Mouse (Mus musculus): ENCODE measurements around the gene Lemd1. TPM values are rescaled to one million over a fixed set of nuclear protein-coding genes. Genes with fewer than 3 reads are reported as not detected.

Gene Lemd1
- polyA plus RNA-seq, 1 experiment from 2014 or later = 0.51 TPM

DNA sequence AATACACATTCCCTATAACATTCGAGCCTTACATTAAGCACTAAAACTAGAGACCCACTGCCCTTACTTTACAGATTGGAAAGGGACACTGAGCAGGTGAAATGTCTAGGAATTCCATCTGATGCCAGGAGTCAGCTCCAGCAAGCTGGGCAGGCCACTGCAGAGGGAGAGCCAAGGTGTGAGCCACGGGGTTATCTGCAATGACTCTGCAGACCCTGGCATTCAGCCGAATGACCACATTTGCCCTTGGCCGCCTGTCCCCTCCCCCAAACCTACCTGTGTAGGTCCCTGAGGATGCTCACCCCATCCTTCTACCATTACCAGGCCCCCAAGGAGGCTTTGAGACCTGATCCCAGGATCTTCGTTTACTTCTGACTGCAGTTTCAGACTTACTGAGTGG is 108.5 kb downstream of the Lemd1 start:
- Histone ChIP-seq H3K9me3 (replicated peaks) (no peaks in the 10 kb centered on the region), H3K4me3 (replicated peaks) (no peak overlapping the region; the same call in 1 of the 2 replicates), H3K27ac (no peak overlapping the region), H3K27me3 (peaks cover 74% of the 10 kb centered on the region), H3K4me1 (peaks cover 21% of the 10 kb centered on the region), H3K36me3 (no peaks in the 10 kb centered on the region), H3K9ac (no peak overlapping the region), H3K4me2 (peak overlapping the region; percentile 99; the same call in 1 of the 2 replicates)
- 78% methylated on average over 5 of the region's 5 CpGs for WGBS
- ATAC-seq (replicated peaks; ENCODE audit: low FRiP score) = no peak

- Histone ChIP-seq H3K9me3 (replicated peaks) (no peaks in the 10 kb centered on the region), H3K4me2 (no peak overlapping the region), H3K4me3 (replicated peaks) (no peak overlapping the region), H3K27me3 (peaks cover 62% of the 10 kb centered on the region), H3K9ac (no peak overlapping the region), H3K27ac (no peak overlapping the region), H3K36me3 (no peaks in the 10 kb centered on the region), H3K4me1 (peaks cover 17% of the 10 kb centered on the region)
- ATAC-seq (replicated peaks; ENCODE audit: low FRiP score) = no peak
- 85% methylated on average over 5 of the region's 5 CpGs for WGBS
Observed at GRCm38 (mm10) chr1:132301242-132301641, 110.0 kb downstream of the Lemd1 start.

GRCm38 (mm10) chr1:132302341-132302866 is 111.2 kb downstream of the Lemd1 start:
- ATAC-seq (replicated peaks; ENCODE audit: low FRiP score) = no peak
- H3K4me1 ChIP-seq = peaks cover 17% of the 10 kb centered on the region
- no peak overlapping the region for H3K4me3 ChIP-seq (replicated peaks)
- no peak overlapping the region for H3K27ac ChIP-seq
- no peaks in the 10 kb centered on the region for H3K9me3 ChIP-seq (replicated peaks)
- no peak overlapping the region for H3K9ac ChIP-seq
- H3K4me2 ChIP-seq = no peak overlapping the region
- WGBS = 81% methylated on average over 9 of the region's 9 CpGs
- peaks cover 51% of the 10 kb centered on the region for H3K27me3 ChIP-seq
- no peaks in the 10 kb centered on the region for H3K36me3 ChIP-seq

DNA sequence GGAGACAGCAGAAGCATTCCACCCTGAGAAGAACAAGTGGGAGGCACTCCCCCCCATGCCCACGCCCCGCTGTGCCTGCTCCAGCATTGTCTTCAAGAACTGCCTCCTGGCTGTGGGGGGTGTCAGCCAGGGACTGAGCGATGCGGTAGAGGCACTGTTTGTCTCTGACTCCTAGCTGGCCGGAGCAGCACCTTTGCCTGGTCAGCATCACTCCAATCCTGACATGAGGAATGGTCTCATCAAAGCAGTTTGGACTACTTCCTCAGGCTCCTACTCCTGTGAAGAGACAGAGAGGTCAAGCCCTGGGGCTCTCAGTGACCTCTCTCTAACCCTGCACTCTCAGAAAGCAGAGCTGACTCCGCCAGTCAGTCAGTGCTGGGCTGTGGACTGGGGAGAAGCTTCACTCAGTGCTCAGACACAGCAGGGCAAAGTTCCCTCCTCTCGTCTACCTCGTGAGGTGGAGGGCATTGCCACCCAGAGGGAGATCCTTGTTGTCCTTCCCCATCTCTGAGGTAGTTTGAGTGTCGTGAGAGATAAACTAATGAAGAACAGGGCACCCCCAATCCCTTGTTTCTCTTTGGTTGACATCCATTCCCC is 113.5 kb downstream of the Lemd1 start:
- H3K36me3 ChIP-seq = no peaks in the 10 kb centered on the region
- peaks cover 28% of the 10 kb centered on the region for H3K27me3 ChIP-seq
- WGBS = 31% methylated on average over 9 of the region's 9 CpGs
- H3K27ac ChIP-seq = no peak overlapping the region
- no peak overlapping the region for H3K4me2 ChIP-seq
- H3K4me3 ChIP-seq (replicated peaks) = no peak overlapping the region
- H3K9ac ChIP-seq = no peak overlapping the region
- H3K9me3 ChIP-seq (replicated peaks) = no peaks in the 10 kb centered on the region
- H3K4me1 ChIP-seq = peaks cover 5% of the 10 kb centered on the region
- ATAC-seq (replicated peaks; ENCODE audit: low FRiP score) = no peak

DNA sequence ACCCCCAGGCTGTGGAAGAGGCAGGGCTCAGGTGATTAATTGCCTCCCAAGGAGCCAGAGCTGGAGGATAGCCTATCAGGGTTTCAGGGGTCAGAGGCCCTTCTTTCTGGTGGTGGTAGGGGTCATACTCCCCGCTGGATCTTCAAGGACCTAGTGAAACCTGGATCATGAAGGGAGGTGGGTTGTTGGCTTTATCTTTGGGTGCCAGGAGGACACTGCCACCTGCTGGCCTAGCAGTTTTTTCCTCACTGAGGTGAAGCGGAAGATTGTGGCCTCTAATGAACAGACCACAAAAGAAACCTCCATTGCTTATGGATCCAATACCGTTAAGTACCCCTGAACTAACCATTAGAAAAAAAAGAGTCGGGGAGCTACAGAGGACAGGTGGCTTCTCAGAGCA is 114.9 kb downstream of the Lemd1 start:
- peaks cover 17% of the 10 kb centered on the region for H3K27me3 ChIP-seq
- WGBS = 36% methylated on average over 4 of the region's 4 CpGs
- ATAC-seq (replicated peaks; ENCODE audit: low FRiP score) = no peak

GRCm38 (mm10) chr1:132306808-132307207 is 115.6 kb downstream of the Lemd1 start:
- H3K9me3 ChIP-seq (replicated peaks) = no peaks in the 10 kb centered on the region
- 21% methylated on average over 4 of the region's 4 CpGs for WGBS
- peaks cover 10% of the 10 kb centered on the region for H3K27me3 ChIP-seq
- no peak for ATAC-seq (replicated peaks; ENCODE audit: low FRiP score)
- H3K4me2 ChIP-seq = no peak overlapping the region
- H3K4me3 ChIP-seq (replicated peaks) = no peak overlapping the region
- H3K9ac ChIP-seq = no peak overlapping the region
- no peaks in the 10 kb centered on the region for H3K36me3 ChIP-seq
- peaks cover 19% of the 10 kb centered on the region for H3K4me1 ChIP-seq
- no peak overlapping the region for H3K27ac ChIP-seq

More for the DNA sequence above, 114.9 kb downstream of the Lemd1 start:
- Histone ChIP-seq H3K36me3 (no peaks in the 10 kb centered on the region), H3K4me2 (no peak overlapping the region), H3K4me3 (replicated peaks) (no peak overlapping the region), H3K4me1 (peaks cover 14% of the 10 kb centered on the region), H3K9me3 (replicated peaks) (no peaks in the 10 kb centered on the region), H3K9ac (no peak overlapping the region), H3K27ac (no peak overlapping the region)

DNA sequence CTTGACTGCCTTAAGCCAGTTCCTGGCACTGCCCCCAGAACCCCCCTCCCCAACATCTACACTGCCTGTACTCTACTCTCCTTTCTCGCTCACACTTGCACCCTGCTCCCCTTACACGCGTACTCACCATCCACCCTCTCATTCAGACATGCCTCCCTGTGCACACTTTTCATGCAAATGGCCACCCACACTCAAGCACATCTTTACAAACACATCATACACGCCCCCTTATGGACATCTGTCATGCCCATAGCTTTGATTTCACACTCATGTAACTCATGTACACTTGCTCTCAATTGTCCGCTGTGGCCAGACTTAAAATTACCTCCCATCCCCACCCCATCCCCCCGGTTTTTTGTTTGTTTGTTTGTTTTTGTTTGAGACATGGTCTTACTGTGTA is 116.7 kb downstream of the Lemd1 start:
- Histone ChIP-seq H3K27ac (no peak overlapping the region), H3K4me1 (peaks cover 29% of the 10 kb centered on the region), H3K9ac (no peak overlapping the region), H3K4me2 (no peak overlapping the region), H3K9me3 (replicated peaks) (no peaks in the 10 kb centered on the region), H3K4me3 (replicated peaks) (no peak overlapping the region), H3K27me3 (peaks cover 6% of the 10 kb centered on the region; the same call in 1 of the 2 replicates), H3K36me3 (no peaks in the 10 kb centered on the region)
- 89% methylated on average over 6 of the region's 6 CpGs for WGBS
- no peak for ATAC-seq (replicated peaks; ENCODE audit: low FRiP score)

DNA sequence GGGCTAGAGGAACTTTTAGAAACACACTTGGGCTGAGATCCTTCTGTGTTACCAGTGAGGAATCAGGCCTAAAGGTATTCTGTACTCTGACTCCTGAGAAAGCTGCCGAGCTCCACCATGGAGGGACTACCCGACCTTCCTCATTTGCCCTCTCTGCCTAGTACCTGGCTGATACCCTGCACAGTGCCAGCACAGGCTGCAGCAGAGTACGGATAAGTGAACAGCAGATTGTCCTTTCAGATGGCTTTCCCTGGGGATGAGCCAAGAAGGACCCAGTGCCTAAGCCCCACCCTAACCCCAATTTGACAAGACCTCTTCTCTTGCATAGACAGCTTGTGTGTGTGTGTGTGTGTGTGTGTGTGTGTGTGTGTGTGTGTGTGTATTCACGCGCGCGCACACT is 117.4 kb downstream of the Lemd1 start:
- no peak overlapping the region for H3K4me3 ChIP-seq (replicated peaks)
- H3K4me2 ChIP-seq = no peak overlapping the region
- H3K9me3 ChIP-seq (replicated peaks) = no peaks in the 10 kb centered on the region
- no peak overlapping the region for H3K27ac ChIP-seq
- 86% methylated on average over 7 of the region's 7 CpGs for WGBS
- no peaks in the 10 kb centered on the region for H3K36me3 ChIP-seq
- H3K9ac ChIP-seq = no peak overlapping the region
- peaks cover 6% of the 10 kb centered on the region; the same call in 1 of the 2 replicates for H3K27me3 ChIP-seq
- no peak for ATAC-seq (replicated peaks; ENCODE audit: low FRiP score)
- peaks cover 31% of the 10 kb centered on the region for H3K4me1 ChIP-seq

MicroRNAs encoded within 50 kb of the gene (microRNA counts, 519-probe panel; counts per million panel counts)
- microRNA mmu-miR-135b = 1,630 counts per million, percentile 8 among the panel's probes with 10 or more counts

Small RNAs within 50 kb of the gene (microRNA-seq; reads per million reads assigned to microRNA genes)
- gene Mir135b = 124 reads per million, percentile 60 among the genes with 10 or more reads in this experiment

Other genes with a start within 250 kb of the Lemd1 start
- gene Slc45a3, start 228.5 kb upstream of the Lemd1 start, polyA plus RNA-seq (2015; fragmentation: Nextera tagmentation; extraction: Ambion mirVana) = 7.9 and 9.1 TPM in 2 replicates
- gene Elk4, start 183.8 kb upstream of the Lemd1 start, polyA plus RNA-seq (2015; fragmentation: Nextera tagmentation; extraction: Ambion mirVana) = 24.1 and 25.8 TPM in 2 replicates
- 15.6 and 15.8 TPM in 2 replicates for gene Mfsd4a, start 123.4 kb upstream of the Lemd1 start, polyA plus RNA-seq (2015; fragmentation: Nextera tagmentation; extraction: Ambion mirVana)
- gene Cdk18, start 51.7 kb upstream of the Lemd1 start, polyA plus RNA-seq (2015; fragmentation: Nextera tagmentation; extraction: Ambion mirVana) = 7.6 and 8.1 TPM in 2 replicates
- gene AC124108.1, start within 50 bp of the Lemd1 start, polyA plus RNA-seq (2015; fragmentation: Nextera tagmentation; extraction: Ambion mirVana) = 0.05 TPM in 2 replicates
- not detected in 2 replicates for gene Gm10188, start 38.3 kb downstream of the Lemd1 start, polyA plus RNA-seq (2015; fragmentation: Nextera tagmentation; extraction: Ambion mirVana)
- 1.2 and 1.6 TPM in 2 replicates for gene Klhdc8a, start 107.2 kb downstream of the Lemd1 start, polyA plus RNA-seq (2015; fragmentation: Nextera tagmentation; extraction: Ambion mirVana)
- 3.6 and 3.8 TPM in 2 replicates for gene Nuak2, start 124.7 kb downstream of the Lemd1 start, polyA plus RNA-seq (2015; fragmentation: Nextera tagmentation; extraction: Ambion mirVana)
- gene Tmcc2, start 199.8 kb downstream of the Lemd1 start, polyA plus RNA-seq (2015; fragmentation: Nextera tagmentation; extraction: Ambion mirVana) = 11.9 and 15.5 TPM in 2 replicates
- 15.2 and 15.5 TPM in 2 replicates for gene Dstyk, start 226.1 kb downstream of the Lemd1 start, polyA plus RNA-seq (2015; fragmentation: Nextera tagmentation; extraction: Ambion mirVana)